Mouse (Mus musculus) limb, embryonic 11.5 days (tissue): Measurements from ENCODE around the gene Psmd13. TPM values are rescaled to one million over a fixed set of nuclear protein-coding genes. Genes with fewer than 3 reads are reported as not detected.

ENCODE experiments used
- ATAC-seq: fragments of 200-750 bp; cut with Nextera tagmentation; 2 replicates; pipeline ENCODE4 v1.8.0; 2017; ENCODE audit warnings: low read depth; ENCODE audit not compliant: insufficient number of reproducible peaks, low FRiP score, low TSS enrichment
- DNase-seq: peaks from one replicate; pipeline ENCODE4 v3.0.0-alpha.2; 2015; ENCODE audit warnings: low spot score
- H3K27ac ChIP-seq: fragments of 300-500 bp; sonication (generic); replicated peaks from 2 replicates; pipeline ENCODE4 v1.5.1; 2014; ENCODE audit warnings: low read depth, mild to moderate bottlenecking, low read length
- H3K27me3 ChIP-seq: fragments of 300-500 bp; sonication (generic); 2 replicates; pipeline ENCODE4 v1.6.1; 2014; ENCODE audit warnings: mild to moderate bottlenecking, low read length, mixed read lengths; ENCODE audit not compliant: control insufficient read depth, insufficient read depth
- H3K36me3 ChIP-seq: fragments of 300-500 bp; sonication (generic); 2 replicates; pipeline ENCODE4 v1.6.1; 2014; ENCODE audit warnings: mild to moderate bottlenecking, low read length, moderate library complexity, mixed read lengths; ENCODE audit not compliant: control insufficient read depth, insufficient read depth
- H3K4me1 ChIP-seq: fragments of 300-500 bp; sonication (generic); 2 replicates; pipeline ENCODE4 v1.6.1; 2014; ENCODE audit warnings: low read length, mixed read lengths; ENCODE audit not compliant: control insufficient read depth, insufficient read depth
- H3K4me2 ChIP-seq: fragments of 300-500 bp; sonication (generic); 2 replicates; pipeline ENCODE4 v1.6.1; 2014; ENCODE audit warnings: low read depth, mild to moderate bottlenecking, moderate library complexity; ENCODE audit not compliant: severe bottlenecking
- H3K4me3 ChIP-seq: fragments of 300-500 bp; sonication (generic); 2 replicates; pipeline ENCODE4 v1.5.1; 2014; ENCODE audit warnings: low read depth, low read length
- H3K9ac ChIP-seq: fragments of 300-500 bp; sonication (generic); 2 replicates; pipeline ENCODE4 v1.6.1; 2014; ENCODE audit warnings: mild to moderate bottlenecking, low read length
- H3K9me3 ChIP-seq: fragments of 300-500 bp; sonication (generic); 2 replicates; pipeline ENCODE4 v1.6.1; 2016; ENCODE audit warnings: low read length; ENCODE audit not compliant: control insufficient read depth
- WGBS: fragments of 180-500 bp; shearing (Covaris S2); extraction: QIAGEN DNeasy Blood & Tissue Kit; methylation state at CpG from one replicate; pipeline ENCODE4 v1.1.7; 2014; 5-methylcytosine and 5-hydroxymethylcytosine counted together
- polyA plus RNA-seq: library from polyadenylated mRNA; unstranded; fragments of >200 nt; fragmentation: Nextera tagmentation; extraction: Ambion mirVana; gene quantifications from 2 replicates; pipeline ENCODE4 v1.2.1, GENCODE M21; 2014

The Psmd13 gene
- polyA plus RNA-seq, 1 experiment from 2014 or later, result 243 TPM

DNA sequence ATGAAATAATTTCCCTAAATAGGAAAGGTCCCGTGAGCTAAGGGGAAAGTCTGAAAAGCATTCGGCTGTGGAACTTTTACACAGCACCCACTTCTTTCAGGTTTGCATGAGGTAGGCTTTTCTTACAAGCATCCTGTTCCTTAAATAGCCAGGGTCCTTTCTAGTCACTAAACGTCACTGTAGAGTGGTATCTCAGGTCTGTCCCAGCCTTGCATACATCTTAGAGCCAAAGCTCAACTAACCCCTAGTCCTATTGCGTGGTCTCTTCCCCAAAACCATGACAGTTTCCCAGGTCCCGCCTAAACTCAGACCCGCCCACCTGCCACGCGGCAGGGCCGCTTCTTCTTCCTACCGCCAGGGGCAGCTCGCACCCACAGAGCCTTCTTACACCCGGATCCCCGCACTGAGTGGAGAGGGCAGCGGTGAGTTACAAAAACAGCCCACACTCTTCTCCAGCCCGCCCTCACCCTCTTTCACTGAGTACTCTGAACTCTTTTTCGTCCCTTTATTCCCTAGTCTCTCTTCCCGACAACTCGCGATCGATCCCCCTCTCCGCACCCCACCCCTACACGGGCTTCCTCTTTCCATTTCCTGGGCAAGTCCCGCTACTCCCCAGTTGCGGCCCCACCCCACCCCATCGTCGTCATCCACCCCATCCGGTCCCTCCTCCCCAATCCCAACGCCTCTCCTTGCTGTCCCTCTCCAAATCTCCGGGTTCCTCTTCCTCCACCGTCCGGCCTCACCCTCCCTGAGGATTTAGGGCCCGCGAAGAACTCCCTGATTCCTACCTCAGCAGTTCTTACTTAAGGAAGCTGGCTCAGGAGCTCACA is 59.7 kb downstream of the Psmd13 start, which contains the start of gene Pgghg:
Gene Pgghg (plus strand): TSS at position 170 of the 830 bp plus-strand sequence.
- 3% methylated on average over 33 of the region's 33 CpGs for WGBS
- Histone ChIP-seq H3K27ac (0 out of 2 replicates have a peak within 1 kb of the TSS, but pooled peaks have one; percentile 21), H3K4me3 (peak within 1 kb of the TSS; percentile 41), H3K27me3 (no peaks in the 10 kb centered on the region), H3K4me1 (peaks cover 19% of the 10 kb centered on the region), H3K36me3 (peaks cover 5% of the 10 kb centered on the region; the same call in 1 of the 2 replicates), H3K9ac (peak within 1 kb of the TSS; percentile 58), H3K4me2 (peak within 1 kb of the TSS; percentile 49), H3K9me3 (no peaks in the 10 kb centered on the region)
- DNase-seq, result peak; percentile 92
- peak; percentile 84 for ATAC-seq

DNA sequence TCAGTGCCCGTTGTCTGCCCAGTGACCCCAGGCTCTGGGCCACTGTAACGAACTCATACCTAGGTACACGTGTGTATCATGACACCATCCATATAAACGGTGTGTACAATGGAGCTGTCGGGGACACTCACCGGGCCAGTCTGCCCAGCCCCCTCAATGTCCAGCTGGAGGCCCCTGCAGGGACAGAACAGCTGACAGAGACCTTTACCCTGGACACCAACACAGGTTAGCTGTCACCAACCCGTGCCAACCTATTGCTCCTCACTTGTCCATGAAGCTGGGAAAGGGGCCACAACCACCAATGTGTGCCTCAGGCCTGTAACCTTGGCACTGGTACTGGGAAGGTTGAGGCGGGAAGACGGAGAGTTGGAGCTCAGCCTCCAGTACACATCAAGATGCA is 60.6 kb downstream of the Psmd13 start:
- Histone ChIP-seq H3K9ac (peak overlapping the region; percentile 58), H3K27ac (no peak overlapping the region), H3K4me3 (peak overlapping the region; percentile 41), H3K36me3 (peaks cover 7% of the 10 kb centered on the region), H3K4me1 (peaks cover 19% of the 10 kb centered on the region), H3K27me3 (no peaks in the 10 kb centered on the region), H3K4me2 (peak overlapping the region; percentile 49), H3K9me3 (no peaks in the 10 kb centered on the region)
- ATAC-seq (no peak), DNase-seq (no peak)
- WGBS, result 64% methylated on average over 9 of the region's 9 CpGs

DNA sequence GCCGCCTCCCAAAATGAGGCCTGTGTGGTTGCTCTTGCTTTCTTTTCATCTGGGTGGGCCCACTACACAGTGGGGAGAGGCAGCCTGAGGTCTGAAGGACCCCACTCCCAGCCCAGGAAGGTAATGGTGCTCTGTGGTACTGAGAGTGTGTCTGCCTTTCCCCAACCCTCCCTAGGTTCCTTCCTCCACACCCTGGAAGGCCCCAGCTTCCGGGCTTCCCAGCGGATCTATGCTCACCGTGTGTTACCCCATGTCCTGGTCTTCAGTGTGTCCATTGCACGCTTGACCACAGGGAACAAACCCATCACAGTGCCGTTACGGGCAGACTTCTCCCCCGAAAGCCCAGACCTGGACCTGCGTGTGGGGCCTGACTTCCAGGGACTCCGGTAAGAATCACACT is 61.0 kb downstream of the Psmd13 start:
- Histone ChIP-seq H3K4me1 (peaks cover 19% of the 10 kb centered on the region), H3K27me3 (no peaks in the 10 kb centered on the region), H3K9ac (no peak overlapping the region), H3K4me2 (peak overlapping the region; percentile 49; the same call in 1 of the 2 replicates), H3K36me3 (peaks cover 11% of the 10 kb centered on the region), H3K27ac (no peak overlapping the region), H3K9me3 (no peaks in the 10 kb centered on the region), H3K4me3 (no peak overlapping the region)
- no peak for DNase-seq
- WGBS, result 89% methylated on average over 10 of the region's 10 CpGs
- no peak for ATAC-seq

DNA sequence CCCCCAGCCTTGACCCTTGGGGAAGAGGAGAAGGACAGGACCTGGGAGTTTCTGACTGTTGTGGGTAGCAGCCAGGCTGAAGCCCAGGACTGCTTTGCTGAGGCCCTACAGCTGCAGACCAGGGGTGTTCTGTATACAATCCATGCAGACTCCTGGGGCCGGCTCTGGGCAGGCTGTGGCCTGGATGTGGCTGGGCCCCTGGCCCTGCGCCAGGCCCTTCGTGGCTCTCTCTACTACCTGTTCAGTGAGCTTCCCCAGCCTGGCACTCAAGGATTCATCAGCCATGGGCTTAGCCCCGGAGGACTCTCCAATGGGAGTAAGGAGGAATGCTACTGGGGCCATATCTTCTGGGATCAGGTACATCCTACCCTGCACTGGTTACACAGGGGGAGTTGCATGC is 61.6 kb downstream of the Psmd13 start:
- Histone ChIP-seq H3K36me3 (peaks cover 15% of the 10 kb centered on the region), H3K9me3 (no peaks in the 10 kb centered on the region), H3K27me3 (no peaks in the 10 kb centered on the region), H3K4me2 (no peak overlapping the region), H3K4me1 (peaks cover 19% of the 10 kb centered on the region), H3K27ac (no peak overlapping the region), H3K4me3 (no peak overlapping the region), H3K9ac (no peak overlapping the region)
- DNase-seq (no peak), ATAC-seq (no peak)
- 83% methylated on average over 4 of the region's 4 CpGs for WGBS

DNA sequence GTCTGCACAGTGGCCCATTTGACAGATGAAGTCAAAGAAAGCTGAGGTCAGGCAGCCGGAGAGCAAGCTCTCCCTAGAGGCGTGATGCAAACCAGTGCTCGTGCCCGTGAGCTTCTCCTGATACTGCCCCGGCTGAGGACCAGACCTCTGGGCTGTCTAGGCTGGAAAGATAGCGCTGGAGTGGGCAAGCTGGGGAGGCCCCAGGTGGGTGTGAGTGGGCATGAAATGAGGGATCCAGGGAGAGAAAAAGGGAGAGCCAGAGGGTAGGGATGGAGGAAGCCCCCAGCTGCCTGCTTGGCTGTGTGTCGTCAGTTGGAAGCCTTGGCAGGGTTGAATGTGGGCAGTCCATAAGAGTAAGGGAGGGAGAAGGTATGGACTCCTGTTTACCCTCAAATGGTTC is 62.5 kb downstream of the Psmd13 start:
- Histone ChIP-seq H3K4me2 (no peak overlapping the region), H3K4me3 (no peak overlapping the region), H3K27ac (no peak overlapping the region), H3K27me3 (no peaks in the 10 kb centered on the region), H3K9me3 (no peaks in the 10 kb centered on the region), H3K9ac (no peak overlapping the region), H3K36me3 (peaks cover 17% of the 10 kb centered on the region), H3K4me1 (peaks cover 12% of the 10 kb centered on the region)
- no peak for DNase-seq
- no peak for ATAC-seq
- WGBS, result 91% methylated on average over 7 of the region's 7 CpGs

DNA sequence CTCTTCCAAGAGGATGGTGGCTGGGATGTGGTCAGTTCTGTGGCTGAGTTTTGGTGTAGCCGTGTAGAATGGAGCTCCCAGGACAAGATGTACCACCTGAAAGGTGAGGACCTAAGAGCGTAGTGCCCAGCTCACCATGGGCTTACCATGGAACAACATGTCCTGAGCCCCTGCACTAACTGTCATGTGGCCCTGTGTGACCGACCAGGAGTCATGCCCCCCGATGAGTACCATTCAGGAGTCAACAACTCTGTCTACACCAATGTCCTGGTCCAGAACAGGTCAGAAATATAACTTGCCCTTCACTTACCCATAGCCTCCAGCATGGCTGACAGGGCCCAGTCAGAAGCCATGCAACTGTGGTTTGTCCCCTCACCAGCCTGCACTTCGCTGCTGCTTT is 63.5 kb downstream of the Psmd13 start:
- WGBS, result 86% methylated on average over 5 of the region's 5 CpGs
- no peaks in the 10 kb centered on the region for H3K27me3 ChIP-seq
- no peak overlapping the region for H3K27ac ChIP-seq
- H3K4me3 ChIP-seq, result no peak overlapping the region
- peaks cover 9% of the 10 kb centered on the region for H3K4me1 ChIP-seq
- H3K9ac ChIP-seq, result no peak overlapping the region
- no peak overlapping the region for H3K4me2 ChIP-seq
- H3K36me3 ChIP-seq, result peaks cover 17% of the 10 kb centered on the region
- DNase-seq (no peak), ATAC-seq (no peak)
- no peaks in the 10 kb centered on the region for H3K9me3 ChIP-seq

DNA sequence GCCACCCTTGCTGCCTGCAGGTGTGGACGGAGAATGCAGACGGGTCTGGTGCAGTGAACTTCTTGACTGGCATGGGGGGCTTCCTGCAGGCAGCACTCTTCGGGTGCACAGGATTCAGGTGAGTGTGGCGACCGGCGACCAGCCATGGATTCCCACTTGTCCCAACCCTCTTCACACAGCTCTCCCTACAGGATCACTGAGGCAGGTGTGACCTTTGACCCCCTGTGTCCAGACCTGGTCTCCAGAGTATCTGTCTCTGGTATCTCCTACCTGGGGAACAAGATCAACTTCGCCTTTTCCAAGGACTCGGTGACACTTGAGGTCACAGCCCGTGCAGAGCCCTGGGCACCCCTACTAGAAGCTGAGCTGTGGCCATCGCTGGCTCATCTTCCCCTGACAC is 64.5 kb downstream of the Psmd13 start:
- no peak overlapping the region for H3K27ac ChIP-seq
- peaks cover 18% of the 10 kb centered on the region for H3K4me1 ChIP-seq
- H3K27me3 ChIP-seq, result no peaks in the 10 kb centered on the region
- H3K9me3 ChIP-seq, result no peaks in the 10 kb centered on the region
- no peak overlapping the region for H3K4me3 ChIP-seq
- ATAC-seq (no peak), DNase-seq (no peak)
- H3K36me3 ChIP-seq, result peaks cover 17% of the 10 kb centered on the region
- 94% methylated on average over 10 of the region's 10 CpGs for WGBS
- H3K4me2 ChIP-seq, result no peak overlapping the region
- H3K9ac ChIP-seq, result no peak overlapping the region

DNA sequence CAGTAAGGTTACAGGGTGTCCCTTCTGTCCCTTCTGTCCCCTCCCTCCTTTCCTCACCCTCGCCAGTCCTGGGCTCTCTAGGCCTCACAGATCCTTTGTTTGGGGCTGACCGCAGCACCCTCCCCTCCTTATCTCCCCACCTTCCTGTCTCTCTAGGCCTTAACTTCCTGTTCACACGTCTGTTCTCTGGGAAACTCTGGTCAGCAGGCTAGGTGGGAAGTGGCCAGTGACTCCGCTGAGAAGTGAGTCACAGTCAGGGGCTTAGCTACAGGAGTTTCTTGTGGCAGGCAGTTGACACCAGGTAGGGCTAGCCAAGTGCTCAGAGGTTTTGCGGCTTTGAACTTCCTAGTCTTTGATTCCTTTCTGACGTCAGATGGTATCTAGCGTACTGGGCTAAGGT is 65.2 kb downstream of the Psmd13 start:
- H3K27me3 ChIP-seq, result no peaks in the 10 kb centered on the region
- WGBS, result 60% methylated on average over 7 of the region's 7 CpGs
- peaks cover 23% of the 10 kb centered on the region for H3K4me1 ChIP-seq
- no peak overlapping the region for H3K4me3 ChIP-seq
- no peak overlapping the region for H3K4me2 ChIP-seq
- no peak for ATAC-seq
- no peaks in the 10 kb centered on the region for H3K9me3 ChIP-seq
- no peak overlapping the region for H3K27ac ChIP-seq
- H3K36me3 ChIP-seq, result peaks cover 17% of the 10 kb centered on the region
- no peak overlapping the region for H3K9ac ChIP-seq
- no peak for DNase-seq
